Mouse (Mus musculus): Measurements from ENCODE around the gene Stard10.

DNA sequence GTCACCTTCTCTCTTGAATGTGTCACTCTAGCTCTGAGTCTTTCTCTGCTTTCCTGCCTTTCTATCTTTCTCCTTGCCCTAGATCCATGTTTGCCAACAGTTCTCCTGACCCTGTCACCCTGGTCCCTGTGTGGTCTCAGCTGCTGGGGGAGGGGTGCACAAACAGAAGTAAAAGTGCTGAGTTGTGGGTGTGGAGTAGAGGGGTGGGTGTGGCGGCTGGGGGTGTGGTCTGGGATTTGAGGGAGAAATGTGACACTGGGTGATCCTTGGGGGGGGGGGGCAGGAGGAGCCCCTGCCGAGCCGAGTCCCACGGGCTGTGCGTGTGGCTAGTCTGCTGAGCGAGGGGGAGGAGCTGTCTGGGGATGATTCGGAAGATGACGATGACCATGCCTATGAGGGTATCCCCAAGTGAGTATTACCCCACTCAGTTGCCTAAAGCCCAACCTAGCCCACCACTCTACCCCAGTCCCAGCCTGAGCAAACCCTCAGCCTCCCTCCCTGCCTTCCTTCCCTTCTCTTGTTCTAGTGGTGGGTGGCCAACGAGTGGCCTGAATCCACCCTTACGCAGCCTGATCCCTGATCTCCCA is 69.1 kb downstream of the Stard10 start:
- TF ChIP-seq CTCF (IDR thresholded peaks at IDR 0.05; ENCODE audit: control insufficient read depth, insufficient read depth, insufficient read length) (no peak), CEBPB (IDR thresholded peaks at IDR 0.05; ENCODE audit: low read depth) (no peak), USF1 (IDR thresholded peaks at IDR 0.05; ENCODE audit: low read depth) (no peak)

Measured in C2C12 (cell line).